Mouse (Mus musculus) adrenal gland, postnatal 36 days (tissue): ENCODE results near the gene Rcor1. TPM values are rescaled to one million over a fixed set of nuclear protein-coding genes. Genes with fewer than 3 reads are reported as not detected.
A peak's percentile ranks its signal among the peaks of the same experiment; 100 is the strongest.

ENCODE experiments used
- DNase-seq, 2 experiments: peaks; one replicate each; pipeline ENCODE4 v3.0.0; 2021; ENCODE audit warnings: mixed read lengths in 1 of 2
- total RNA-seq, 2 experiments: library from RNA; stranded (reverse); gene quantifications; 2 replicates each; pipeline ENCODE4 v1.2.3; 2021

The Rcor1 gene
- total RNA-seq, 2 experiments from 2014 or later = 44.1 to 67.8 TPM

DNA sequence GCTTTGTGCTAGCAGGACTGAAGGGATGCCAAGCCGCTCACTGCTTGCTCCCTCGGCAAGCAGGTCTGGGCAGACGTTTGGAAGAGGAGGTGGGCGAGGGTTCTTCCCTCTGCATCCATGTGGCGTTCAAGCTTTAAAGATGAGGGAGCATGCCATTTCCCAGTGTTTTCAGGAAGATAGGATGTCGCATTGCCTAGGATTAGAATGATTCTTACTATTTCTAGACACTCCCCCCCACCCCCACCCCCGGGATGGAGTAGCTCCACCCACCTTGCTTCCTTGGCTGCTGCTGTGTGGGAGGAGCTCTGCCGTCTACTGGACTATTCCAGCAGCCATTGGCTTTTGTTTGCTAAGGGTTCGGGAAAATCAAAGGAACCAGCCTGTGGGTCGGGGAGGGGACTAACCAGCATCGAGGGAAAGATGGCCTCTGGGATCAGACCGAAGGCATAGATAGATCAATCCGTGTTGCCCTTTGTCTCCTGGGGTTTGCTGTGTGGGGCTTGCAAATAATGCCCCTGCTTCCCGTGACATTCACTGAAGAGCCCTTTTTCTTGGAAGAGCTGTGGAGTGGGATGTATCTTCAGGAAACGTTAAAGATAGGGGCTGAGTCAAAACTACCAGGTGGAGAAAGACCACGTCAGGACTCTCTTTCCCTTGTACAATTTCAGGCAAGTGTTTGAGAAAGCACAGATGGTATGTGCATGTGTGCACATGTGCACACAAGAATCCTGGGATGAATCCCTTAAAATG, 123.3 kb downstream of the Rcor1 start:
- peak; percentile 48 to 73 for DNase-seq

DNA sequence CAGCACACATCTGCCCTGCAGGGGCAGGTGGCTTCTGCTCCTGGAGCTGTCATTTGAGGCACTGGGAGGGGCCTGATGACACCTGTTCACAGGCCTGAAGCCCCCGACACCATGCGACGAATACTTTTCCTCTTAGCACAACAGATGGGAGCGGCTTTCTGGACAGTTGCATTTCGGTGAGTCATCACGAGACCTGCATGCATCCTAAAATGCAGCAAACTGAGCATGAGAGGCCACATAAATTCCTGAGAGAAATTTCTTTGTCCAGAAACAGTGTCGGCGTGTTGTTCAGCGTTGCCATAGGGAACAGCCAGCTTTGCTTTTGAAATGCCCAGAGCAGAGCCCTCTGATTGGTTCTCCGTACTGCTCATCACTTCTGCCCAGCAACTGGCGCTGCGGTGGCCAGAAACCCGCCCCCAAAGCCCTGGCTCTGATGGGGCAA, 125.2 kb downstream of the Rcor1 start:
- peak; percentile 92 to 94 for DNase-seq

DNA sequence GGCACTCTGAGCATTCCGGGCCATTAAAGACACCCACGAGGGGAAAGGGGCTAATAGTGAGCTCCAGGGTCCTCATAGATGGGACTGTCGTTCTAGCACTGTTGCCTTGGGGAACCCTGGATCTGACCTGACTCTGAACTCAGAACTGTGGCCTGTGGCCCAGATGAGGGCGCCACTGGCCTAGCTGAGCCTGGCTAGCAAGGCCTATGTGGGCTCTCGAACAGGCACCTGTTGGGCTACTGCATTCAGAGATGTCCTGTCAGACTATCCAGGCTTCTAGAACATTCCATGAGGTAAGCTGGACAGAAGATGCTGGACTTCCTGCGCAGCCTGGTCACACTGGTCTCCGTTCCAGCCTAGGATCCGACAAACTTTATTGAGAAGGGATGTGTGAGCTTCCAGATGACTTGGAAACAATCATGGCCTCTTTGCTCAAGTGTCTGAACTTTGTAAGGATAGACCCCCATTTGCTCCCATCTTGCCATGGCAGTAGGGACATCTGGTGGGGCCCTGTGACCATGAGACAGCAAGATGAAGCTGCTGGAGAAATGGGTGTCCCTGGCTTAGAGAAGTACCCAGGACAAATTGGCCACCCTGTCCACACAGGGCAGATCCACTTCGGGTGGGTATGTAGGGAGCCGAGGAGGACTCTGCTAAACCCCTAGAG, 126.1 kb downstream of the Rcor1 start:
- peak; percentile 60 to 64 for DNase-seq

Other genes starting within 250 kb of the Rcor1 start
- gene Mok, start 198.4 kb upstream of the Rcor1 start, total RNA-seq = 1 to 10 TPM; 1.2 to 1.6 TPM
- gene Zfp839, start 189.1 kb upstream of the Rcor1 start, total RNA-seq = 10 to 100 TPM; 10.9 to 12.2 TPM
- 10 to 100 TPM; 41.2 to 42.2 TPM for gene Cinp, start 150.2 kb upstream of the Rcor1 start, total RNA-seq
- gene Tecpr2, start 150.1 kb upstream of the Rcor1 start, total RNA-seq = 10 to 100 TPM in 1 of 2 experiments, 1 to 10 TPM in 1; 9.6 to 10.3 TPM
- 10 to 100 TPM; 25.6 to 39.4 TPM for gene Ankrd9, start 60.3 kb upstream of the Rcor1 start, total RNA-seq
- 10 to 100 TPM; 28.9 to 30.9 TPM for gene Traf3, start 127.0 kb downstream of the Rcor1 start, total RNA-seq
- gene 4930595D18Rik, start 145.1 kb downstream of the Rcor1 start, total RNA-seq = not detected
- gene Amn, start 231.7 kb downstream of the Rcor1 start, total RNA-seq = not detected